In the genomic region with DNA sequence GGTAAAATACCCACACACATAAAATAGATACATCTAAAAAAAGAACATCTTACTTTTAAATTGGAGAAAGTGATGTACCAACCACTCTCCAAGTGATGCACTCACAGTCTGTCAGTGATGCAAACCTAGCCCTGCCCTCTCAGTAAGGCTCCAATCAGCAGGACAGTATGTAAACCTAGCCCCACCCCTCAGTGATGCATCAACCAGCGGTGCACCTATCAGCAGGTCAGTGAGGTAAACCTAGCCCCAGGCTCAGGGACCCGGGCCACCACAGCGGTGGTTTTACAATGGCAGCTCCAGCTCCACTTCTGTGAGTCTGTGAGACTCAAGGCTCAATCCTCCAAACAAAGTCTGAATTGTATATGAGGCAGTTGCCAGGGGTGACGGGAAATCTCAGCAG, we compare ENCODE assay signal across 17 mouse cellular contexts.
"Had no signal": no experiment of that assay in that cellular context is flagged by ENCODE, and none has a peak within 500 bp of the region (broad histone marks: within the 10 kb centered on the region; RNA-seq: fewer than 3 reads in every experiment).

No protein-coding gene starts in this region.

- H3K27ac ChIP-seq: intestine, embryonic 15.5 days; layer of hippocampus, adult 2 months; left cerebral cortex, adult 2 months; liver, embryonic 15.5 days; lung, embryonic 15.5 days; midbrain, embryonic 13.5 days; neural tube, embryonic 12.5 days had no signal

- H3K4me3 ChIP-seq: intestine, embryonic 15.5 days; layer of hippocampus, adult 2 months; left cerebral cortex, adult 2 months; liver, embryonic 15.5 days; lung, embryonic 15.5 days; midbrain, embryonic 13.5 days; neural tube, embryonic 12.5 days had no signal

- H3K9ac ChIP-seq: intestine, embryonic 15.5 days; liver, embryonic 15.5 days; lung, embryonic 15.5 days; midbrain, embryonic 13.5 days; neural tube, embryonic 12.5 days had no signal

- H3K4me2 ChIP-seq: intestine, embryonic 15.5 days; liver, embryonic 15.5 days; lung, embryonic 15.5 days; midbrain, embryonic 13.5 days; neural tube, embryonic 12.5 days had no signal

- H3K4me1 ChIP-seq: intestine, embryonic 15.5 days; liver, embryonic 15.5 days; lung, embryonic 15.5 days; midbrain, embryonic 13.5 days; neural tube, embryonic 12.5 days had no signal

- H3K27me3 ChIP-seq: intestine, embryonic 15.5 days; liver, embryonic 15.5 days; lung, embryonic 15.5 days; midbrain, embryonic 13.5 days; neural tube, embryonic 12.5 days had no signal

- DNase-seq: kidney, adult 18-20 months; kidney, adult 9 months; kidney, postnatal 25 days; layer of hippocampus, adult 9-11 months; lung, adult 18-20 months; lung, postnatal 10 days; lung, postnatal 36 days; retina, postnatal 1 day; thymus, adult 18-20 months; thymus, postnatal 36 days had no signal

- H3K9me3 ChIP-seq: intestine, embryonic 15.5 days; liver, embryonic 15.5 days; lung, embryonic 15.5 days; midbrain, embryonic 13.5 days; neural tube, embryonic 12.5 days had no signal

- ATAC-seq: intestine, embryonic 15.5 days; midbrain, embryonic 13.5 days had no signal
